ENCODE assay signal across 13 mouse cellular contexts in genomic region chr11:12198700-12199349, GRCm38 (mm10).
DNase-seq lines count a peak whose midpoint lies in the region; ATAC-seq lines count a peak whose summit lies in the region.
"Had no signal": no experiment of that assay in that cellular context is flagged by ENCODE, and none has a peak within 500 bp of the region (broad histone marks: within the 10 kb centered on the region; RNA-seq: fewer than 3 reads in every experiment).

No protein-coding gene starts in this region.

- H3K9ac ChIP-seq in forebrain, embryonic 13.5 days, result no peak overlapping the region
- no peak overlapping the region for H3K9ac ChIP-seq in forebrain, embryonic 11.5 days (ENCODE audit: low read length)
- H3K9ac ChIP-seq: hindbrain, embryonic 13.5 days; limb, embryonic 13.5 days had no signal

- H3K4me3 ChIP-seq in forebrain, embryonic 13.5 days, result no peak overlapping the region
- H3K4me3 ChIP-seq in forebrain, embryonic 11.5 days (ENCODE audit: low read depth, low read length), result no peak overlapping the region
- H3K4me3 ChIP-seq: erythroblast, embryonic 14.5 days; hindbrain, embryonic 13.5 days; limb, embryonic 13.5 days; midbrain, embryonic 10.5 days had no signal

- no peak for DNase-seq in forebrain, embryonic 11.5 days (ENCODE audit: low spot score)
- DNase-seq in left cerebral cortex, postnatal 4 days, result peak; percentile 17
- no peak for DNase-seq in left cerebral cortex, postnatal 25 days (ENCODE audit: low spot score in 2 of 2)
- DNase-seq in cerebellum, postnatal 25 days, result peak; percentile 49 to 67
- DNase-seq in lung, postnatal 14 days, result peak; percentile 45
- DNase-seq in kidney, postnatal 36 days, result no peak
- DNase-seq in gastrocnemius, adult 8-10 months (ENCODE audit: low spot score in 2 of 2), result no peak
- DNase-seq: right cerebral cortex, postnatal 25 days had no signal

- ATAC-seq in forebrain, embryonic 13.5 days, result peak; percentile 70; the same call in 1 of the 2 replicates
- ATAC-seq in forebrain, embryonic 11.5 days (replicated peaks; ENCODE audit: low FRiP score), result no peak

- intact Hi-C loops in left cerebral cortex, postnatal 4 days (cut with DNase I), result no loop called here
- intact Hi-C loops in left cerebral cortex, postnatal 25 days (cut with DNase I), result loop anchor here (10.0 kb wide), 1 partner anchor 144 kb away; no protein-coding TSS in a partner anchor

- H3K27ac ChIP-seq in forebrain, embryonic 13.5 days, result no peak overlapping the region
- no peak overlapping the region for H3K27ac ChIP-seq in forebrain, embryonic 11.5 days (ENCODE audit: low read depth, low read length)
- H3K27ac ChIP-seq: hindbrain, embryonic 13.5 days; limb, embryonic 13.5 days; midbrain, embryonic 10.5 days had no signal

- H3K4me1 ChIP-seq in forebrain, embryonic 13.5 days, result no peaks in the 10 kb centered on the region
- H3K4me1 ChIP-seq in forebrain, embryonic 11.5 days (replicated peaks; ENCODE audit: control insufficient read depth, insufficient read depth, low read length), result no peaks in the 10 kb centered on the region
- H3K4me1 ChIP-seq: hindbrain, embryonic 13.5 days; limb, embryonic 13.5 days; midbrain, embryonic 10.5 days had no signal

- H3K9me3 ChIP-seq in forebrain, embryonic 13.5 days (replicated peaks), result no peaks in the 10 kb centered on the region
- H3K9me3 ChIP-seq in forebrain, embryonic 11.5 days (ENCODE audit: control insufficient read depth, low read length), result no peaks in the 10 kb centered on the region
- H3K9me3 ChIP-seq: hindbrain, embryonic 13.5 days; limb, embryonic 13.5 days; midbrain, embryonic 10.5 days had no signal

- no peaks in the 10 kb centered on the region for H3K27me3 ChIP-seq in forebrain, embryonic 13.5 days
- H3K27me3 ChIP-seq in forebrain, embryonic 11.5 days (ENCODE audit: control insufficient read depth, insufficient read depth, low read length), result no peaks in the 10 kb centered on the region
- H3K27me3 ChIP-seq: hindbrain, embryonic 13.5 days; limb, embryonic 13.5 days had no signal

- H3K36me3 ChIP-seq in forebrain, embryonic 13.5 days (ENCODE audit: poor library complexity, severe bottlenecking), result no peaks in the 10 kb centered on the region
- H3K36me3 ChIP-seq in forebrain, embryonic 11.5 days (ENCODE audit: control insufficient read depth, insufficient read depth, low read length), result no peaks in the 10 kb centered on the region
- H3K36me3 ChIP-seq: hindbrain, embryonic 13.5 days; limb, embryonic 13.5 days; midbrain, embryonic 10.5 days had no signal

- no peak overlapping the region for H3K4me2 ChIP-seq in forebrain, embryonic 13.5 days
- no peak overlapping the region for H3K4me2 ChIP-seq in forebrain, embryonic 11.5 days (ENCODE audit: low read depth, low read length, severe bottlenecking)
- H3K4me2 ChIP-seq: hindbrain, embryonic 13.5 days; limb, embryonic 13.5 days had no signal

- 68% methylated on average over 6 of the region's 6 CpGs for WGBS in forebrain, embryonic 13.5 days
- WGBS in forebrain, embryonic 11.5 days, result 87% methylated on average over 6 of the region's 6 CpGs

Comparison
In these comparisons a context has a peak if more than half of its experiments do, and no peak if none do; other contexts are left out.
1. DNase-seq: peak in left cerebral cortex, postnatal 4 days (single experiment), cerebellum, postnatal 25 days (2 of 2) and lung, postnatal 14 days (single experiment); none in forebrain, embryonic 11.5 days (single experiment), left cerebral cortex, postnatal 25 days (0 of 2), kidney, postnatal 36 days (0 of 2) and gastrocnemius, adult 8-10 months (0 of 2).